Mouse (Mus musculus): ENCODE measurements around the gene Reg1. TPM values are rescaled to one million over a fixed set of nuclear protein-coding genes. Genes with fewer than 3 reads are reported as not detected.

Gene Reg1
- polyA plus RNA-seq (2015; fragmentation: Nextera tagmentation; extraction: Ambion mirVana): not detected in 2 replicates

GRCm38 (mm10) chr6:78422411-78422810, at the start of gene Reg1:
Reg1 (plus strand) TSS chr6:78422711.

GRCm38 (mm10) chr6:78378765-78379164, 43.7 kb upstream of the Reg1 start, which contains the start of gene Reg3d:
Reg3d (minus strand) TSS chr6:78378865.

DNA sequence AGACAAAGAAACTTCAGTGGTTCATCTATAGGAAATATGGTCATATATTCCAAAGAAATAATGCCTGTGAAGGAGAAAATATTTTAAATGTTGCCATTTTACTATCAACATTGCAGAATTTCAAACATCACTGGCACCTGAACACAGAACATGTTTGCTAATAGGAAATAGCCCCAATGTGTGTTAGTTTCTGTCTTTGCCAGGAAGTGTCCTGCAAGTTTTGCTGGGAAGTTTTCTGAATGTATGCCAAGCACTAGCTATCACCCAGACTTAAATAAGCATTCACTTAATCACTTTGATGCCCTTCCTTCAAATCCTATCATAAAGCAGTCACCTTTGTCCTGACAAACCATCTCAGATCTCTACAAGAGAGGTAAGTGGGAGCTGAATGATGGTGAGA, 42.1 kb upstream of the Reg1 start, which contains the start of gene Reg3a:
Reg3a (plus strand) TSS at position 301 of the 400 bp plus-strand sequence.

DNA sequence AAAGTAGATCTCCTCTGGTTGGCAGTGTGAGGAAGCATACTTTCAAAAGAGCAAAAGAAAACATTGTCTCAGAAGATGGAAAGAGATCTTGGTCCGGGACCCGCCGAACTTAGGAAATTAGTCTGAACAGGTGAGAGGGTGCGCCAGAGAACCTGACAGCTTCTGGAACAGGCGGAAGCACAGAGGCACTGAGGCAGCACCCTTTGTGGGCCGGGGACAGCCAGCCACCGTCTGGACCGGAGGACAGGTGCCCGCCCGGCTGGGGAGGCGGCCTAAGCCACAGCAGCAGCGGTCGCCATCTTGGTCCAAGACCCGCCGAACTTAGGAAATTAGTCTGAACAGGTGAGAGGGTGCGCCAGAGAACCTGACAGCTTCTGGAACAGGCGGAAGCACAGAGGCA, 27.2 kb upstream of the Reg1 start, which contains the start of gene Reg2:
Reg2 (plus strand) TSS at position 301 of the 400 bp plus-strand sequence.

GRCm38 (mm10) chr6:78468772-78469171, 46.3 kb downstream of the Reg1 start, which contains the start of gene Reg3g:
Reg3g (minus strand) TSS chr6:78468872.

Other genes starting within 250 kb of the Reg1 start
- gene Reg3b, start 52.1 kb upstream of the Reg1 start, polyA plus RNA-seq (2015; fragmentation: Nextera tagmentation; extraction: Ambion mirVana): 12.8 and 24.0 TPM in 2 replicates
- gene Reg3d, start 43.8 kb upstream of the Reg1 start, polyA plus RNA-seq (2015; fragmentation: Nextera tagmentation; extraction: Ambion mirVana): not detected in 2 replicates
- 0.26 and 0.48 TPM in 2 replicates for gene Reg3a, start 42.0 kb upstream of the Reg1 start, polyA plus RNA-seq (2015; fragmentation: Nextera tagmentation; extraction: Ambion mirVana)
- not detected in 2 replicates for gene Reg2, start 27.1 kb upstream of the Reg1 start, polyA plus RNA-seq (2015; fragmentation: Nextera tagmentation; extraction: Ambion mirVana)
- gene Reg3g, start 46.2 kb downstream of the Reg1 start, polyA plus RNA-seq (2015; fragmentation: Nextera tagmentation; extraction: Ambion mirVana): not detected in 2 replicates